Mouse (Mus musculus) frontal cortex, adult (tissue): ENCODE measurements around the gene Vmn1r23.
"Not testable (repeated sequence)": the region's sequence is repeated elsewhere in the genome, so short reads cannot be mapped to it uniquely, and the experiment has no call there.

ENCODE experiments used
- ATAC-seq: cut with Nextera tagmentation; 2 replicates; pipeline ENCODE4 v1.9.2; 2017; ENCODE audit warnings: mild to moderate bottlenecking, moderate library complexity, mixed read lengths; ENCODE audit not compliant: low TSS enrichment

Gene Vmn1r23

DNA sequence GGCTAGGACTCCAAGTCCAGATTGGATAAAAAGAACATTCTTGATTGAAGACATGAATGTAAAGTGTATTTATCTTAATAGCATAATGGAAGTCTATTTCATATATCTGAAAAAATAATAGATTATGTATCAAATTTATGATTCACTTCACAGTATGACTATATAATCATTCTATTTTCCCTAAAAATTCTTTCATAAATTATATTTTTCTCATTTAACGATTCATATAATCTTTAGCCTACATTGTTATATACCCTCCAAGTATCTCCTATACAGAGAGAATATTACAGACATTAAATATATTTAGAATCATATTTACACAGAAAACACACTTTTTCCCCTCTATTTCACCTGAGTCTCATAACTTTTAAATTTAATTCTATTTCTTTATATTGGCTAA lies at the start of gene Vmn1r23:
Gene Vmn1r23 (minus strand): TSS at position 101 of the 400 bp plus-strand sequence.
- no peak for ATAC-seq

DNA sequence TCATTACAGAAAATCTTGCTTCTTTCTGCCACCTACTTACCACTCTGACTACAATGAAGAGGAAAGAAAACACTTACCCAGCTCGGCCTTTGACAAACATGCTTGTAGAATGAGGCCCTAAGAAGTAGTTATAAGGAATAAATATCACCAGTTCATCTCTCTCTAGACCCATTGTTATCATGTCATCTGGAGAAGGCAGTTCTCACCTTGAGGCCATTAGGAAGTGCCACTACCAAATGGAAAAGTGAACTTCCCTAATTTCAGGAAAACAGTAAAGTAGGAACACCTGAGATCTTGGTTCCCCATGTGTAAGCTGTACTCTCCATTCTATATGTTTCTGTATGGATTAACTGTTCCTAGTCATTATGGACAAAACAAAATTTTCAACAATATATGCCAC lies 34.8 kb upstream of the Vmn1r23 start, which contains the start of gene Vmn1r24:
Gene Vmn1r24 (minus strand): TSS at position 101 of the 400 bp plus-strand sequence.
- ATAC-seq: not testable (repeated sequence)

DNA sequence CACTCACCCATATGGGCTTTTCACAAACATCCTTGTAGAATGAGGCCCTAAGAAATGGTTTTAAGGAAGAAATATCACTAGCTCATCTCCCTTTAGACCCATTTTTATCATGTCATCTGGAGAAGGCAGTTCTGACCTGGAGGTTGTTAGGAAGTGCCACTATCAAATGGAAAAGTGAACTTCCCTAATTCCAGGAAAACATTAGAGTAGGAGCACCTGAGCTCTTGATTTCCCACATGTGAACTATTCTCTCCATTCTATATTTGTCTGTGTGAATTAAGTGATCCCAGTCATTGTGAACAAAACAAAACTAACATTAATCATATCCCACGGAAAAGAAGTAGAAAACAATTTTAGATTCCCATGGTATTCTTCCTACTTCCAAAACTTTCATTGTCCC lies 18.7 kb downstream of the Vmn1r23 start, which contains the start of gene Vmn1r22:
Gene Vmn1r22 (minus strand): TSS at position 101 of the 400 bp plus-strand sequence.
- ATAC-seq: no peak
